Mouse (Mus musculus): ENCODE results near the gene Ldlrad3.

Ldlrad3 gene

GRCm38 (mm10) chr2:102192943-102193820, 7.0 kb upstream of the Ldlrad3 start:
- in situ Hi-C loops (cut with MboI; ENCODE audit: low pct_unique_long_range_greater_than_20kb in 1 of 2, low sequenced_read_pairs in 2 of 2, unreplicated experiment in 1 of 2), result no loop called here

- in situ Hi-C loops (cut with MboI; ENCODE audit: low pct_unique_long_range_greater_than_20kb in 1 of 2, low sequenced_read_pairs in 2 of 2, unreplicated experiment in 1 of 2), result no loop called here
These were observed 5.6 kb upstream of the Ldlrad3 start for GRCm38 (mm10) chr2:102191736-102192135.

GRCm38 (mm10) chr2:102190956-102191355, 4.8 kb upstream of the Ldlrad3 start:
- in situ Hi-C loops (cut with MboI; ENCODE audit: low pct_unique_long_range_greater_than_20kb in 1 of 2, low sequenced_read_pairs in 2 of 2, unreplicated experiment in 1 of 2), result no loop called here

- in situ Hi-C loops (cut with MboI; ENCODE audit: low pct_unique_long_range_greater_than_20kb in 1 of 2, low sequenced_read_pairs in 2 of 2, unreplicated experiment in 1 of 2), result no loop called here
These were observed 875 bp downstream of the Ldlrad3 start for GRCm38 (mm10) chr2:102185069-102185950.

GRCm38 (mm10) chr2:102183720-102184480, 2.3 kb downstream of the Ldlrad3 start:
- in situ Hi-C loops (cut with MboI; ENCODE audit: low pct_unique_long_range_greater_than_20kb in 1 of 2, low sequenced_read_pairs in 2 of 2, unreplicated experiment in 1 of 2), result no loop called here

GRCm38 (mm10) chr2:102181459-102181858, 4.7 kb downstream of the Ldlrad3 start:
- in situ Hi-C loops (cut with MboI; ENCODE audit: low pct_unique_long_range_greater_than_20kb in 1 of 2, low sequenced_read_pairs in 2 of 2, unreplicated experiment in 1 of 2), result no loop called here

- in situ Hi-C loops (cut with MboI; ENCODE audit: low pct_unique_long_range_greater_than_20kb in 1 of 2, low sequenced_read_pairs in 2 of 2, unreplicated experiment in 1 of 2), result no loop called here
These were observed 9.8 kb downstream of the Ldlrad3 start for GRCm38 (mm10) chr2:102176434-102176772.

- in situ Hi-C loops (cut with MboI; ENCODE audit: low pct_unique_long_range_greater_than_20kb in 1 of 2, low sequenced_read_pairs in 2 of 2, unreplicated experiment in 1 of 2), result no loop called here
These were observed 10.3 kb downstream of the Ldlrad3 start for GRCm38 (mm10) chr2:102175741-102176433.

- in situ Hi-C loops (cut with MboI; ENCODE audit: low pct_unique_long_range_greater_than_20kb in 1 of 2, low sequenced_read_pairs in 2 of 2, unreplicated experiment in 1 of 2), result no loop called here
These were observed 13.7 kb downstream of the Ldlrad3 start for GRCm38 (mm10) chr2:102172458-102172857.

GRCm38 (mm10) chr2:102166550-102167325, 19.4 kb downstream of the Ldlrad3 start:
- in situ Hi-C loops (cut with MboI; ENCODE audit: low pct_unique_long_range_greater_than_20kb in 1 of 2, low sequenced_read_pairs in 2 of 2, unreplicated experiment in 1 of 2), result no loop called here

GRCm38 (mm10) chr2:102163106-102163505, 23.1 kb downstream of the Ldlrad3 start:
- in situ Hi-C loops (cut with MboI; ENCODE audit: low pct_unique_long_range_greater_than_20kb in 1 of 2, low sequenced_read_pairs in 2 of 2, unreplicated experiment in 1 of 2), result no loop called here

- in situ Hi-C loops (cut with MboI; ENCODE audit: low pct_unique_long_range_greater_than_20kb in 1 of 2, low sequenced_read_pairs in 2 of 2, unreplicated experiment in 1 of 2), result no loop called here
These were observed 28.6 kb downstream of the Ldlrad3 start for GRCm38 (mm10) chr2:102157555-102157954.

- in situ Hi-C loops (cut with MboI; ENCODE audit: low pct_unique_long_range_greater_than_20kb in 1 of 2, low sequenced_read_pairs in 2 of 2, unreplicated experiment in 1 of 2), result no loop called here
These were observed 29.2 kb downstream of the Ldlrad3 start for GRCm38 (mm10) chr2:102157010-102157409.

GRCm38 (mm10) chr2:102156460-102156859, 29.7 kb downstream of the Ldlrad3 start:
- in situ Hi-C loops (cut with MboI; ENCODE audit: low pct_unique_long_range_greater_than_20kb in 1 of 2, low sequenced_read_pairs in 2 of 2, unreplicated experiment in 1 of 2), result no loop called here

- in situ Hi-C loops (cut with MboI; ENCODE audit: low pct_unique_long_range_greater_than_20kb in 1 of 2, low sequenced_read_pairs in 2 of 2, unreplicated experiment in 1 of 2), result no loop called here
These were observed 30.7 kb downstream of the Ldlrad3 start for GRCm38 (mm10) chr2:102155306-102156015.

- in situ Hi-C loops (cut with MboI; ENCODE audit: low pct_unique_long_range_greater_than_20kb in 1 of 2, low sequenced_read_pairs in 2 of 2, unreplicated experiment in 1 of 2), result no loop called here
These were observed 31.4 kb downstream of the Ldlrad3 start for GRCm38 (mm10) chr2:102154771-102155211.

GRCm38 (mm10) chr2:102154328-102154727, 31.9 kb downstream of the Ldlrad3 start:
- in situ Hi-C loops (cut with MboI; ENCODE audit: low pct_unique_long_range_greater_than_20kb in 1 of 2, low sequenced_read_pairs in 2 of 2, unreplicated experiment in 1 of 2), result no loop called here

Data from mouse embryonic stem cell (cell line).